Mouse (Mus musculus) cerebellum, adult 2 months (tissue): Measurements from ENCODE around the gene Cyb5r4. TPM values are rescaled to one million over a fixed set of nuclear protein-coding genes. Genes with fewer than 3 reads are reported as not detected.
A peak's percentile ranks its signal among the peaks of the same experiment; 100 is the strongest.

ENCODE experiments used
- DNase-seq, 2 experiments: peaks; one replicate each; pipeline ENCODE4 v3.0.0; 2021
- H3K27ac ChIP-seq: fragments of 200-500 bp; 2 replicates; pipeline ENCODE4 v1.5.1; 2012; ENCODE audit warnings: low read length, control low read depth, inconsistent platforms; ENCODE audit not compliant: insufficient read depth
- H3K27me3 ChIP-seq: fragments of 200-500 bp; 2 replicates; pipeline ENCODE4 v1.6.1; 2012; ENCODE audit warnings: inconsistent platforms, mild to moderate bottlenecking, low read length, moderate library complexity; ENCODE audit not compliant: control insufficient read depth, insufficient read depth
- H3K4me1 ChIP-seq: fragments of 200-500 bp; 2 replicates; pipeline ENCODE4 v1.6.1; 2011; ENCODE audit warnings: low read length; ENCODE audit not compliant: control insufficient read depth, insufficient read depth
- H3K4me3 ChIP-seq: fragments of 200-500 bp; replicated peaks from 2 replicates; pipeline ENCODE3; 2011; ENCODE audit warnings: mild to moderate bottlenecking, low read depth, low read length, control low read depth; ENCODE audit not compliant: insufficient read depth
- CTCF ChIP-seq: fragments of 200-500 bp; IDR thresholded peaks from 2 replicates; pipeline ENCODE4 v1.5.1; 2011; ENCODE audit warnings: low read depth, mild to moderate bottlenecking, control low read depth, low read length, moderate library complexity, borderline replicate concordance; ENCODE audit not compliant: insufficient read depth
- POLR2A ChIP-seq: fragments of 200-500 bp; IDR thresholded peaks from 2 replicates; pipeline ENCODE4 v1.6.1; 2011; ENCODE audit warnings: low read length, control low read depth, borderline replicate concordance; ENCODE audit not compliant: insufficient read depth
- WGBS: fragments of 180-500 bp; shearing (Covaris S2); methylation state at CpG from one replicate; pipeline ENCODE4 v1.1.7; 2018; 5-methylcytosine and 5-hydroxymethylcytosine counted together
- polyA plus RNA-seq: library from polyadenylated mRNA; depleted of rRNA; stranded (reverse); fragments of >200 nt; gene quantifications from 2 replicates; pipeline ENCODE4 v1.2.3, GENCODE M21; 2012

The Cyb5r4 gene
- polyA plus RNA-seq, 1 experiment = 34.3 TPM

DNA sequence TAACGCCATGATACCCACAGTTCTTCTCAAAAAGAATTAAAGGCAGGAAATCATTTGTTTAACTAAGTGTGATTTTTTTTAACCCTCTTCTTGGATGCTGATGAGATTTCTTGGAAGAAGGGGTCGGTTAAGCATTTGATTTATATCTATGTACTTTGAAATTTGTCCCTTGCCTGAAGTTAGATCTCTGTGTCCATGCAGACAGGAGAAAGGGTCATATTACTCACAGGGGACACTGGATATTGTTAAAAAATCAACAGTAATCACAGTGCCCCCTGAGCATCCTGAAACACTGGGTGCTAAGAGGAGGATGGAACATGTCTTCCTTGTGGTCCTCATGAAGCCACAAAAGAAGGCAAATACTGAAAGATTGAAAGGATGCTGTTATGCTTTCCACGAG, 37.2 kb upstream of the Cyb5r4 start:
- no peak for DNase-seq
- Histone ChIP-seq H3K27me3 (no peaks in the 10 kb centered on the region), H3K4me1 (no peaks in the 10 kb centered on the region), H3K27ac (no peak overlapping the region), H3K4me3 (no peak overlapping the region)
- 93% methylated on average over 3 of the region's 3 CpGs for WGBS
- no peak for TF ChIP-seq POLR2A
- TF ChIP-seq CTCF = no peak

DNA sequence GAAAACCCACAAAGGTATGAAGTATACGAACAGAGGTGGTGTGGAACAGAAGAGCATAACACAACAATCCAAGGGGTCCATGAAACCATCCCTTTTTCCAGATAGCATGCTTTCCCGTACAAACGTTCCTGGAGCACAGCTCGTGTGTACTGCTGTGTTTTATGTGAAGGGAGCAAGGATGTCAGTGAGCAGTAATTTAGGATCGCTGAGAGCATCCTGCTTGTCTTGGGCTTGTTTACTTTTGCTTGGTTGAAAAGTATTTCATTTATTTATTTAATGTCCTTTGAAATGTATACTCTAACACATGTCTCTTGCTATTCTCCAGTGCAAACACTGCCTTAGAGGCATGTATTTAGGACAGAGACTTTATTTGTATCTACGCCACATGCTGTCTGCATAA, 36.7 kb upstream of the Cyb5r4 start:
- Histone ChIP-seq H3K27ac (no peak overlapping the region), H3K27me3 (no peaks in the 10 kb centered on the region), H3K4me3 (no peak overlapping the region), H3K4me1 (no peaks in the 10 kb centered on the region)
- no peak for DNase-seq
- TF ChIP-seq CTCF (no peak), POLR2A (no peak)
- WGBS = 88% methylated on average over 6 of the region's 6 CpGs

DNA sequence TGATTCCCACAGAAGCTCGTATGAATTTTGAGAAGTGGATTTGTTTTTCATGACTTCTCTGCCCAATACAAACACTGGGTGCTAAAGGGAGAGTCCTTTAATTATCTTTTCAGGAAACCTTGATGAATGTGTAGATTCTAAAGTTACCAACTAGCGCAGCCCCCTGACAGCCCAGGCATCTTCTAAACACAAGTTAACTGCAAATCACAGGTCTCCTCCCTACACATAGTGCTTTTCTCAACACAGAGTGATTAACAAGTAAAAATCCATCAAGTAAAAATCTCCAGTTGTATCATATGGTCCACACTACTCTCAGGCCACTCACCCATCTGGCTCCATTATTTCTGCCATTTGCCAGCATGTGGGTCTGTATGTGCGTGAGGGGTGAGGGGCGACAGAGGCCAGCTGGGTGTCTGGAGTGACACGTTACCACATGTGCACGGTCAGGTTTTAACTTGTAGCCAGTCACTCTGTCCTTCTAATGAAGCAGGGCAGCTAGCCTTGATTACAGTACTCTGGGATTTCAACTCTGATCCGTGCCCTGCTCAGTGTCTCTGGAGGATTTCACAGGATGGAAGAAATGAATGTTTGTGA, 35.0 kb upstream of the Cyb5r4 start:
- no peak for TF ChIP-seq POLR2A
- Histone ChIP-seq H3K4me1 (peaks cover under 1% of the 10 kb centered on the region; the same call in 1 of the 2 replicates), H3K27ac (no peak overlapping the region), H3K27me3 (no peaks in the 10 kb centered on the region), H3K4me3 (no peak overlapping the region)
- WGBS = 66% methylated on average over 7 of the region's 7 CpGs
- no peak for DNase-seq

DNA sequence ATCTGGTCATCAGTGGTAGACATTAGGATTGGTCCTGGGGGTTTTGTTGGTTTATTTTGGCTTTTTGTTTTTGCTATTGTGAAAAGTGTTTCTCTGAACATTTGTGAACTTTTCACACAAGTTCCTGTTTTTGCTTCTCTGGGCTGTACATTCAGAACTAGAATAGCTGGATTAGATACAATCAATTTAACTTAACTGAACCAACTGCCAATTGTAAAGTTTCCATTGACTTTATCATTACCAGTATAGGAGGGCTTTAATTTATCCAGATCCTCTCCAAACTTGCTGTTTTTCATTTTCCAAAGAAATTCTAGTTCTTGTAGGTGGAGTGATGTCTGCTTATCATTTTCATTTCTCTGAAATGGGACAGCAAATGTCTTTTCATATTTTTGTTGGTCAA, 32.0 kb upstream of the Cyb5r4 start:
- no peak for DNase-seq
- Histone ChIP-seq H3K4me3 (no peak overlapping the region), H3K27me3 (no peaks in the 10 kb centered on the region), H3K4me1 (peaks cover 3% of the 10 kb centered on the region; the same call in 1 of the 2 replicates), H3K27ac (no peak overlapping the region)
- TF ChIP-seq POLR2A = no peak
- TF ChIP-seq CTCF = no peak

DNA sequence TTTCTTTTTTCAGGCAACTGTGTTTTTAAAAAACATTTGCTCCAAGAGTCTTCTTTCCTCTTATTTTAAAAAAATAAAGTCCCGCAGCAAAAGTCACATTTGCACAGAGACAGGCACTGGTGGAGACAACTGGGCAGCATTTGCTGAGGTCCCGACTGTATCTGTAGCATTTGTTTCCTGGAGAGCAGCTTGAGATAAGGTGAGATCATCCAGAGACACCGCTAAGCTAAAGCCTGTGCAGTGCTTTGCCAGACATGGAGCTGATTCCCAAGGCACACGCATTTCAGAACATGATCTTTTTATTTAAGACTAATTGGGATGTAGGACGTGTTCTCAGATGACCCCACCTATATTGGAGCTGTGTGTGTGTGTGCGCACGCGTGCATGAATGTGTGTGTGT, 30.1 kb upstream of the Cyb5r4 start:
- Histone ChIP-seq H3K27me3 (no peaks in the 10 kb centered on the region), H3K27ac (peak overlapping the region; percentile 46; the same call in 1 of the 2 replicates), H3K4me1 (peaks cover 3% of the 10 kb centered on the region; the same call in 1 of the 2 replicates), H3K4me3 (peak overlapping the region; percentile 16)
- no peak for DNase-seq
- 60% methylated on average over 8 of the region's 8 CpGs for WGBS
- TF ChIP-seq POLR2A = no peak
- no peak for TF ChIP-seq CTCF

DNA sequence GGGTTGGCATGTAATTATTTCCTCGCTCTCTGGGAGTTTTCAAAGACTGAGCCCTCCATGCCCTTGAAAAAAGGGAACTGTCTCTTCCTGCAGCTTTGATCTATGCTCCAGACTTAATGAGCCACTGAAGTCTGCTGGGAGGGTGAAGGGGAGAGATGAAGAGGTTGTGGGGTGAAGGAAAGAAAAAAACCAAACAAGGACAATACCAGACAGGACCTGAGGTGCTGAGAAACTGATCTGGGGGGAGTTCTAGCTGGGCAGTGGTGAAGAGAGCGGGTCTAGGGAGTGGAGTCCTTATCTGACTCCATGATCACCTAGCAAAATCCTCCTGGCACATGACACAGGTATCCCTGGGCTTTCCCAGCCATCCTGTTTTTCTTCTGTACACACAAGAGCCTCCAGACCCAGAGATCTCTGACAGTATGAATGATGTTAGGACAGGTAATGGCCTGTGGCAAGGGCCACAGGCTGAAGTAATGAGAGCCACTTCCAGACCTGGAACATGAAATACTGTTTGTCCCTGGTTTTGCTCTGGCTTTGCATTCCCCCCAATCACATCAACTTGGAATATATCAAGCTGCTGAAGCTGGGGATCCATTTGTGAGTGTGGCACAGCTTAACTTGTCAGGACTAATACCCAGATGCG, 24.6 kb upstream of the Cyb5r4 start:
- TF ChIP-seq CTCF (no peak), POLR2A (no peak)
- H3K27ac ChIP-seq = no peak overlapping the region
- no peak overlapping the region for H3K4me3 ChIP-seq
- peaks cover 4% of the 10 kb centered on the region; the same call in 1 of the 2 replicates for H3K4me1 ChIP-seq
- no peaks in the 10 kb centered on the region for H3K27me3 ChIP-seq
- 87% methylated on average over 3 of the region's 3 CpGs for WGBS
- no peak for DNase-seq

DNA sequence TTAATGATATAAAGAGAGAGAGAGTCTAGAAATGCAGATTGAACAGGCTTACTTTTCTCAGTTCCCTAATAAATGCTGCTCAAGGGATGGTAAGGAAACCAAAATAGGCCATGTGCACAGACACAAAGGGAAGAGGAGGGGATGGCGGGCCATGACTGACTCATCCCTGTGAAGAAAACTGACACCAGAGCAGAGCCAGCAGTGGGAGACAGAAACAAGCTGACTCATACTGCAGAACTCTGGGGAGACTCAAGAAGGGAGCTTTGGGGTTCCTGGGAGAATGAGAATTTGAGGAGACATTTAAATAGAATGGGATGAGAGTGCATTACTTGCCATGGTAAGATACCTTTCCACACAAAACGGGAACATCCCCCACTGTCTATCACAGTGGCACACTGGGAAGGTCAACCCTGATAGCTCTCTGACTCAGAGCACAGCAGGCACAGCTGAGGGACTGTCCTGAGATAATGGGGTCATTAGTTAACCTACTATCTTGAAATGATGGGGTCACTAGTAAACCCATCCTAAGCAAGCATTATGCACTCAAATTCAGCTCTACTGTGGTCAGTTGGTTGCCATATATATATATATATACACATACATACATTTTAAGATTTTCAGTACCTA, 21.7 kb upstream of the Cyb5r4 start:
- 31% methylated on average over 2 of the region's 2 CpGs for WGBS
- H3K27ac ChIP-seq = no peak overlapping the region

DNA sequence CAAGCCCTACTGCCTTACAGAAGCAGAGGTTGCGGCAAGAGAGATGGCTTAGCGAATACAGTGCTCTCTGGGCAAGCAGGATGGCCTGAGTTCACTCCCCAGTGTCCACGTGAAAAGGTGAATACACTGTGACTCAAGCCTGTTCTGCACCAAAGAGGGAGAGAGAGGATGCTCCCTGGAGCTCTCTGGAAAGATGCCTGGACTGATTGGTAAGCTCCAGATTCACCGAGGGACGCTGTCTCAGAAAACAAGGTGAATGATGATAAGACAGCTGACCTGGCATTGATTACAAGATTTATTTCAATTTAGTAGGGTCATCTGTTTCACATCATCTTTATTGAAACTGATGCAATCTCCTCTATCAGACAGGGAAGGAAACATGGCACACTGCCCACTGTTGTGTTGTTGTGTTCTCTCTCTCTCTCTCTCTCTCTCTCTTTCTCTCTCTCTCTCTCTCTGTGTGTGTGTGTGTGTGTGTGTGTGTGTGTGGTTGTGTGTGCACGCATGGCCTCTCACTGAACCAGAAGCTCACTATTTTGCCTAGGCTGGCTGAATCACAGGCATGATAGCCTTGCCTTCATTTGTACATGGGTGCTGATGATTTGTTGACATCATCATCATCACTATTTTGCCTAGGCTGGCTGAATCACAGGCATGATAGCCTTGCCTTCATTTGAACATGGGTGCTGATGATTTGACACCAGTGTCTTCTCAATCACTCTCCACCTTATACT, 16.9 kb upstream of the Cyb5r4 start:
- Histone ChIP-seq H3K27ac (peak overlapping the region; percentile 43; the same call in 1 of the 2 replicates), H3K4me1 (peaks cover 19% of the 10 kb centered on the region), H3K27me3 (no peaks in the 10 kb centered on the region), H3K4me3 (no peak overlapping the region)
- WGBS = 39% methylated on average over 6 of the region's 6 CpGs
- TF ChIP-seq POLR2A (no peak), CTCF (no peak)
- DNase-seq = peak in 1 of 2 experiments; percentile 58

More for the DNA sequence above, 21.7 kb upstream of the Cyb5r4 start:
- Histone ChIP-seq H3K27me3 (no peaks in the 10 kb centered on the region), H3K4me1 (peaks cover 12% of the 10 kb centered on the region), H3K4me3 (no peak overlapping the region)
- DNase-seq = peak in 1 of 2 experiments; percentile 67
- TF ChIP-seq POLR2A (no peak), CTCF (no peak)
